Mouse (Mus musculus): ENCODE data around the gene Ripk4.

DNA sequence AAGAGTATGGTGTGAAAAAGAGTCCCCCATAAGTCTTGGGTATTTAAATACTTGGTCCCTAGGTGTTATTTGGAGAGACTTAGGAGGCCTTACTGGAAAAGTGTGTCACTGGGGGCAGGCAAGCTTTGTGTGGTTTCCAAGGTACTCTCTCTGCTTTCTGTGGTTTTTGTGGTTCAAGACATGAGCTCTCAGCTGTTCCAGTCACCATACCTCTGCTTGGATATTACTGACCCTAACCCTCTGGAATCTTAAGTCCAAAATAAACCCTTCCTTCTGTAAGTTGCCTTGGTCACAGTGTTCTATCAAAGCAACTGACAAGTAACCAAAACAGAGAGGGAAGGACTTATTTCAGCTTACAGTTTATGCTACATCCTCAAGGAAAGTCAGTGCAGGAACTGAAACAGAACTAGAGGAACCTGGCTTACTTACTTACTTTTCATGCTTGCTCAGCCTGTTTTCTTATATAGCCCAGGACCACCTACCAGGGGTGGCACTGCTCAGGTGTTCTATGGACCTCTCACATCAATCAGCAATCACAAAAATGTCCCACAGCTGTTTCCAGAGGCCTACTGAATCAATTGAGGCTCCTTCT is 44.1 kb downstream of the Ripk4 start:
- TF ChIP-seq CTCF (IDR thresholded peaks at IDR 0.05; ENCODE audit: low read depth) = no peak
- TF ChIP-seq EP300 (IDR thresholded peaks at IDR 0.05; ENCODE audit: low read depth) = no peak
